Comparison of ENCODE assay signal across 8 mouse cellular contexts in the genomic region with DNA sequence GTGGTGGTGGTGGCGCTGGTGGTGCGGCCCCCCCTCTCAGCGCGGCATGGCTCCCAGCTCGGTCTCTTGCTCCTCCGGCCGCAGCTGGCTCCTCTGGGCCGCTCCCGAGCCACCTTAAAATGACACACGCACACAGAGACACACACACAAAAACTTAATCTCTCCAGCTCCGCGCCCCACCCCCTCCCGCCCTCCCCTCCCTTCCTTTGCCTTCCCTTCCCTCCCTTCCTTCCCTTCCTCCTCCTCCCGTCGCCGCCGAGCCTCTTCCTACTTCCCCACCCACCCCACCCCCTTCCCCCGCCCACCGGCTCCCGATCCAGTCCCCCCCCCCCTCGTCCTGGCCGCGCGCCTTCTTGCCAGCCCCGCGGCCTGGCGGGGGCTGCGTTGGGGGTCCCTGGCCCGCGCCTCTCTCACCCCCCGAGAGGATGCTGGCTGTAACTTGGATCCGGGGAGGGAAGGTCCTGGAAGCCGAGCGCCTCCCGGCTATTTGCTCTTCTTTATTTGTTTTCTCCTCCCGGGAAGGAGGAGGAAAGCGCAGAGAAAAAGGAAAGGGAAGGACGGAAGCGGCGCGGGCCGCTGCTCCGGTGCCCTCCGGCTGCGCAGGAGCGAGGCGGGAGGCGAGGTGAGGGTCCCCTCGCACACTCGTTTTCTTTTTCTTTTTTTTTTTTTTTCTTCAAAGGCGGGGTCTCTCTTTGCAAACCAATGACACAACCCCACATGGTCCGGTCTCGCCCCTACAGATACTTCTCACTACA. TPM values are rescaled to one million over a fixed set of nuclear protein-coding genes. Genes with fewer than 3 reads are reported as not detected.
DNase-seq lines count a peak whose midpoint lies in the region; ATAC-seq and TF ChIP-seq lines count a peak whose summit lies in the region.

A gene (minus strand): TSS at position 107 of the 755 bp plus-strand sequence.

- no peaks in the 10 kb centered on the region; the same call in 1 of the 2 replicates for H3K27me3 ChIP-seq in forebrain, embryonic 11.5 days (ENCODE audit: control insufficient read depth, insufficient read depth, low read length)
- H3K27me3 ChIP-seq in heart, postnatal 0 days (ENCODE audit: control insufficient read depth, insufficient read depth, low read length): no peaks in the 10 kb centered on the region
- H3K27me3 ChIP-seq in neural tube, embryonic 15.5 days (replicated peaks): peaks cover 8% of the 10 kb centered on the region; the same call in 1 of the 2 replicates

- peak within 1 kb of the TSS; percentile 98 for H3K27ac ChIP-seq in ES-E14 (ENCODE audit: insufficient read depth, low read depth, low read length, poor library complexity, severe bottlenecking)
- H3K27ac ChIP-seq in bone marrow macrophage, adult 2 months (ENCODE audit: insufficient read depth, low read depth, low read length): peak within 1 kb of the TSS; percentile 100
- peak within 1 kb of the TSS; percentile 99 for H3K27ac ChIP-seq in forebrain, embryonic 11.5 days (ENCODE audit: low read depth, low read length)
- H3K27ac ChIP-seq in heart, postnatal 0 days (ENCODE audit: low read depth): peak within 1 kb of the TSS; percentile 97
- peak within 1 kb of the TSS; percentile 95 for H3K27ac ChIP-seq in neural tube, embryonic 15.5 days (replicated peaks)

- in situ Hi-C loops in ES-E14 (cut with MboI; ENCODE audit: low sequenced_read_pairs in 2 of 2, unreplicated experiment in 2 of 2): no loop called here

- H3K9ac ChIP-seq in ES-E14 (ENCODE audit: insufficient read depth, low read depth, low read length, poor library complexity, severe bottlenecking): peak within 1 kb of the TSS; percentile 98
- H3K9ac ChIP-seq in forebrain, embryonic 11.5 days (ENCODE audit: low read length): peak within 1 kb of the TSS; percentile 99
- peak within 1 kb of the TSS; percentile 97 for H3K9ac ChIP-seq in heart, postnatal 0 days (replicated peaks; ENCODE audit: low read depth, low read length)
- H3K9ac ChIP-seq in neural tube, embryonic 15.5 days (replicated peaks): peak within 1 kb of the TSS; percentile 89

- peak; percentile 85 for DNase-seq in ES-E14 (ENCODE audit: low read depth, low spot score)
- DNase-seq in forebrain, embryonic 11.5 days (ENCODE audit: low spot score): peak; percentile 92
- DNase-seq in heart, postnatal 0 days (ENCODE audit: low spot score): peak; percentile 87
- DNase-seq in large intestine, adult 2 months (ENCODE audit: low read depth, low spot score): no peak
- DNase-seq in lung, adult 18-20 months: peak; percentile 73 to 76

- no peaks in the 10 kb centered on the region for H3K9me3 ChIP-seq in ES-E14 (ENCODE audit: control insufficient read depth, insufficient read depth, low read depth, low read length)
- H3K9me3 ChIP-seq in forebrain, embryonic 11.5 days (ENCODE audit: control insufficient read depth, low read length): no peaks in the 10 kb centered on the region
- H3K9me3 ChIP-seq in heart, postnatal 0 days (replicated peaks; ENCODE audit: control insufficient read depth, low read length): no peaks in the 10 kb centered on the region
- H3K9me3 ChIP-seq in neural tube, embryonic 15.5 days (replicated peaks): no peaks in the 10 kb centered on the region

- TF ChIP-seq EP300 in heart, postnatal 0 days (IDR thresholded peaks at IDR 0.05; ENCODE audit: low read depth): no peak; the same call in 1 of the 2 replicates

- no peak for TF ChIP-seq CTCF in bone marrow macrophage, adult 2 months (IDR thresholded peaks at IDR 0.05; ENCODE audit: low read depth, low read length)
- no peak for TF ChIP-seq CTCF in heart, postnatal 0 days (IDR thresholded peaks at IDR 0.05; ENCODE audit: low read depth)

- H3K4me3 ChIP-seq in ES-E14 (ENCODE audit: insufficient read depth in 1 of 2, low read depth in 1 of 2, low read length in 2 of 2, poor library complexity in 1 of 2, severe bottlenecking in 1 of 2): peak within 1 kb of the TSS; percentile 95 to 99
- H3K4me3 ChIP-seq in bone marrow macrophage, adult 2 months (ENCODE audit: insufficient read depth, low read length): peak within 1 kb of the TSS; percentile 98
- peak within 1 kb of the TSS; percentile 80 for H3K4me3 ChIP-seq in forebrain, embryonic 11.5 days (ENCODE audit: low read depth, low read length)
- peak within 1 kb of the TSS; percentile 93 for H3K4me3 ChIP-seq in heart, postnatal 0 days (ENCODE audit: low read depth, low read length)
- H3K4me3 ChIP-seq in neural tube, embryonic 15.5 days (replicated peaks): peak within 1 kb of the TSS; percentile 84

- peaks cover 9 to 13% of the 10 kb centered on the region in 2 experiments for H3K4me1 ChIP-seq in ES-E14 (ENCODE audit: control insufficient read depth in 2 of 2, insufficient read depth in 2 of 2, low read length in 2 of 2, poor library complexity in 1 of 2)
- peaks cover 24% of the 10 kb centered on the region for H3K4me1 ChIP-seq in bone marrow macrophage, adult 2 months (ENCODE audit: control insufficient read depth, insufficient read depth, low read length)
- peaks cover 11% of the 10 kb centered on the region for H3K4me1 ChIP-seq in forebrain, embryonic 11.5 days (replicated peaks; ENCODE audit: control insufficient read depth, insufficient read depth, low read length)
- peaks cover 23% of the 10 kb centered on the region; the same call in 1 of the 2 replicates for H3K4me1 ChIP-seq in heart, postnatal 0 days (ENCODE audit: control insufficient read depth, insufficient read depth)
- H3K4me1 ChIP-seq in neural tube, embryonic 15.5 days: peaks cover 39% of the 10 kb centered on the region

- no peak for TF ChIP-seq POLR2A in bone marrow macrophage, adult 2 months (IDR thresholded peaks at IDR 0.05; ENCODE audit: borderline replicate concordance, low read depth, low read length)

- WGBS in forebrain, embryonic 11.5 days: 1% methylated on average over 30 of the region's 53 CpGs
- 3% methylated on average over 30 of the region's 53 CpGs for WGBS in heart, postnatal 0 days
- WGBS in large intestine, adult 2 months: under 1% methylated on average over 47 of the region's 53 CpGs
- WGBS in neural tube, embryonic 15.5 days: 2% methylated on average over 34 of the region's 53 CpGs

- H3K36me3 ChIP-seq in ES-E14 (ENCODE audit: control insufficient read depth, insufficient read depth, low read length, poor library complexity, severe bottlenecking): peaks cover 3% of the 10 kb centered on the region; the same call in 1 of the 2 replicates
- no peaks in the 10 kb centered on the region for H3K36me3 ChIP-seq in forebrain, embryonic 11.5 days (ENCODE audit: control insufficient read depth, insufficient read depth, low read length)
- no peaks in the 10 kb centered on the region for H3K36me3 ChIP-seq in heart, postnatal 0 days (replicated peaks; ENCODE audit: control insufficient read depth, insufficient read depth, low read length)
- no peaks in the 10 kb centered on the region for H3K36me3 ChIP-seq in neural tube, embryonic 15.5 days

- peak; percentile 78 for ATAC-seq in forebrain, embryonic 11.5 days (replicated peaks; ENCODE audit: low FRiP score)
- peak; percentile 59 for ATAC-seq in heart, postnatal 0 days (ENCODE audit: insufficient read depth, low read depth)
- ATAC-seq in neural tube, embryonic 15.5 days (ENCODE audit: low FRiP score): peak; percentile 82
- ATAC-seq in activated CD4-positive, CD25-positive, alpha-beta regulatory T cell, adult 4 months: no peak

- H3K4me2 ChIP-seq in forebrain, embryonic 11.5 days (ENCODE audit: low read depth, low read length, severe bottlenecking): peak within 1 kb of the TSS; percentile 92
- H3K4me2 ChIP-seq in heart, postnatal 0 days (ENCODE audit: low read depth, low read length): peak within 1 kb of the TSS; percentile 68
- H3K4me2 ChIP-seq in neural tube, embryonic 15.5 days: peak within 1 kb of the TSS; percentile 98

TF ChIP-seq in ES-E14, 5 proteins besides CTCF, POLR2A, EP300 and RAD21:
- TF ChIP-seq CHD2 (IDR thresholded peaks at IDR 0.05; ENCODE audit: low read depth, low read length) (no peak), MAFK (IDR thresholded peaks at IDR 0.05; ENCODE audit: insufficient read depth, low read depth, low read length) (0 out of 2 replicates have a peak, but pooled peaks have one; percentile 12), ZNF384 (IDR thresholded peaks at IDR 0.05; ENCODE audit: low read depth, low read length) (peak; percentile 95), ZC3H11A (IDR thresholded peaks at IDR 0.05; ENCODE audit: borderline replicate concordance, low read depth, low read length) (no peak), HCFC1 (IDR thresholded peaks at IDR 0.05; ENCODE audit: borderline replicate concordance, insufficient read depth, low read length) (no peak; the same call in 1 of the 2 replicates)

RNA-seq across cellular contexts. Expression of the gene that starts here (rescaled TPM):
- total RNA-seq in ES-E14 (2012; rRNA removed): 37.5 and 44.3 TPM in 2 replicates
- 0.27 and 0.91 TPM in 2 replicates for polyA plus RNA-seq in bone marrow macrophage, adult 2 months (2012; ENCODE audit: insufficient read depth, insufficient read length, missing spikeins)
- 93.6 and 99.4 TPM in 2 replicates for polyA plus RNA-seq in forebrain, embryonic 11.5 days (2014; fragmentation: Nextera tagmentation; extraction: Ambion mirVana)
- 10.0 and 11.5 TPM in 2 replicates for total RNA-seq in heart, postnatal 0 days (2014; rRNA removed; ENCODE audit: low replicate concordance)
- polyA plus RNA-seq in heart, postnatal 0 days (2015; fragmentation: Nextera tagmentation; extraction: Ambion mirVana): 3.8 TPM in 2 replicates
- polyA plus RNA-seq in large intestine, adult 2 months (2012; rRNA removed): 34.1 and 35.0 TPM in 2 replicates
- 21.2 and 30.5 TPM in 2 replicates for polyA plus RNA-seq in neural tube, embryonic 15.5 days (2015; fragmentation: Nextera tagmentation; extraction: Ambion mirVana)
- not detected for polyA plus RNA-seq in activated CD4-positive, CD25-positive, alpha-beta regulatory T cell, adult 4 months (2017; shearing (Covaris generic))
